Mouse (Mus musculus) limb, embryonic 14.5 days (tissue): ENCODE data around the gene Nlk. TPM values are rescaled to one million over a fixed set of nuclear protein-coding genes. Genes with fewer than 3 reads are reported as not detected.
"Not testable (repeated sequence)": the region's sequence is repeated elsewhere in the genome, so short reads cannot be mapped to it uniquely, and the experiment has no call there.

Experiments
- ATAC-seq: fragments of 200-750 bp; cut with Nextera tagmentation; 2 replicates; pipeline ENCODE4 v1.8.0; 2017; ENCODE audit warnings: low read depth, moderate number of reproducible peaks, moderate TSS enrichment; ENCODE audit not compliant: low FRiP score
- DNase-seq: peaks from one replicate; pipeline ENCODE4 v3.0.0-alpha.2; 2015; ENCODE audit warnings: low spot score
- H3K27ac ChIP-seq: fragments of 300-500 bp; sonication (generic); replicated peaks from 2 replicates; pipeline ENCODE4 v1.5.1; 2014; ENCODE audit warnings: low read depth, mild to moderate bottlenecking, low read length, moderate library complexity, mixed read lengths
- H3K27me3 ChIP-seq: fragments of 300-500 bp; sonication (generic); 2 replicates; pipeline ENCODE4 v1.6.1; 2014; ENCODE audit warnings: low read length, mixed read lengths; ENCODE audit not compliant: control insufficient read depth, insufficient read depth
- H3K36me3 ChIP-seq: fragments of 300-500 bp; sonication (generic); 2 replicates; pipeline ENCODE4 v1.6.1; 2014; ENCODE audit warnings: mild to moderate bottlenecking, low read length, moderate library complexity, mixed read lengths; ENCODE audit not compliant: control insufficient read depth, insufficient read depth
- H3K4me1 ChIP-seq: fragments of 300-500 bp; sonication (generic); 2 replicates; pipeline ENCODE4 v1.6.1; 2014; ENCODE audit warnings: antibody characterized with exemption, low read length, mixed read lengths; ENCODE audit not compliant: control insufficient read depth, insufficient read depth
- H3K4me2 ChIP-seq: fragments of 300-500 bp; sonication (generic); replicated peaks from 2 replicates; pipeline ENCODE4 v1.6.1; 2014; ENCODE audit warnings: low read depth, mild to moderate bottlenecking, low read length, moderate library complexity; ENCODE audit not compliant: severe bottlenecking
- H3K4me3 ChIP-seq: fragments of 300-500 bp; sonication (generic); replicated peaks from 2 replicates; pipeline ENCODE4 v1.5.1; 2014; ENCODE audit warnings: low read length
- H3K9ac ChIP-seq: fragments of 300-500 bp; sonication (generic); 2 replicates; pipeline ENCODE4 v1.6.1; 2014; ENCODE audit warnings: mild to moderate bottlenecking, low read depth, low read length, moderate library complexity; ENCODE audit not compliant: severe bottlenecking
- H3K9me3 ChIP-seq: fragments of 300-500 bp; sonication (generic); 2 replicates; pipeline ENCODE4 v1.6.1; 2016; ENCODE audit warnings: low read length; ENCODE audit not compliant: control insufficient read depth
- POLR2A ChIP-seq: fragments of 200-500 bp; IDR thresholded peaks from 2 replicates; pipeline ENCODE4 v1.8.0; 2012; ENCODE audit warnings: inconsistent platforms, mild to moderate bottlenecking, moderate library complexity, borderline replicate concordance; ENCODE audit not compliant: insufficient read depth, insufficient read length; ENCODE audit errors: extremely low read depth
- WGBS: fragments of 180-500 bp; shearing (Covaris S2); extraction: QIAGEN DNeasy Blood & Tissue Kit; methylation state at CpG from one replicate; pipeline ENCODE4 v1.1.7; 2014; 5-methylcytosine and 5-hydroxymethylcytosine counted together
- polyA plus RNA-seq, 2 experiments: library from polyadenylated mRNA; depleted of rRNA in 1 of 2; stranded (reverse) in 1 of 2; unstranded in 1 of 2; fragments of >200 nt; fragmentation: Nextera tagmentation in 1 of 2; extraction: Ambion mirVana in 1 of 2; gene quantifications; 2 replicates each; pipeline versions ENCODE4 v1.2.1 to v1.2.3; 2012 to 2014

The Nlk gene
- polyA plus RNA-seq, 2 experiments: 11.9 to 15.8 TPM

DNA sequence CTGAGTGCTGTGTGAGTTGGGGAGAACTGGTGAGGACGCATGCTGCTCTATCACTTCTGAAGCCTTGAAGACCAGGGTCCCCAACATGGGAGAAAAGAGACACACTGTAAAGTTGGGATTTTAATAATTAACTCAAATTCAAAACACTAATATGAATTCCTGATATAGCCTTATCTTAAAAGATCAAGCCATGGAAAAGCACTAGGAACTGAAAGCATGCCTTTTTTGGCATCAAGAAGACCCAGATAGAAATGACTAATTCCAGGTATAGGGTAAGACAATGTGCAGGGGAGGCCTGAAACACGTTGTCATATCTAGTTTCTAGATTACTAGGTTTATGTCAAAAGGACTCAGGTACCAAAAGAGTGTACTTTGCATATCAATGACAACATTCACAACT, 48.0 kb downstream of the Nlk start:
- no peak for TF ChIP-seq POLR2A
- ATAC-seq (no peak), DNase-seq (no peak)
- H3K9ac ChIP-seq: no peak overlapping the region
- WGBS: 88% methylated on average over 2 of the region's 2 CpGs
- H3K27ac ChIP-seq: no peak overlapping the region
- no peaks in the 10 kb centered on the region for H3K4me1 ChIP-seq
- no peak overlapping the region for H3K4me3 ChIP-seq
- no peaks in the 10 kb centered on the region for H3K36me3 ChIP-seq
- no peaks in the 10 kb centered on the region for H3K27me3 ChIP-seq
- no peak overlapping the region for H3K4me2 ChIP-seq
- H3K9me3 ChIP-seq: no peaks in the 10 kb centered on the region

DNA sequence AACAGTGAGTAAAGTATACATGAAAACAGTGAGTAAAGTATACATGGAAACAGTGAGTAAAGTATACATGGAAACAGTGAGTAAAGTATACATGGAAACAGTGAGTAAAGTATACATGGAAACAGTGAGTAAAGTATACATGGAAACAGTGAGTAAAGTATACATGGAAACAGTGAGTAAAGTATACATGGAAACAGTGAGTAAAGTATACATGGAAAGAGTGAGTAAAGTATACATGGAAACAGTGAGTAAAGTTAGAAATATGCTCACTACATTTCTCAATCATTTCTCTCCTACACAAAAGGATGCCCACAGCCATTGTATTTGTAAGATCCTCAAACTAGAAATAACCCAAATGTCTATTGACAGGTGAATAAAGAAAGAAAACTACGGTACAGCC, 48.8 kb downstream of the Nlk start:
- not testable (repeated sequence) for DNase-seq, H3K9me3 ChIP-seq, H3K4me1 ChIP-seq, ATAC-seq, H3K36me3 ChIP-seq, H3K9ac ChIP-seq, H3K27me3 ChIP-seq, H3K27ac ChIP-seq, H3K4me3 ChIP-seq, H3K4me2 ChIP-seq
- 91% methylated on average over 1 of the region's 1 CpGs for WGBS

GRCm38 (mm10) chr11:78643746-78644145, 53.4 kb downstream of the Nlk start:
- 77% methylated on average over 7 of the region's 7 CpGs for WGBS
- TF ChIP-seq POLR2A: no peak
- no peak overlapping the region for H3K4me2 ChIP-seq
- ATAC-seq: no peak
- no peak overlapping the region for H3K4me3 ChIP-seq
- no peak for DNase-seq
- H3K9me3 ChIP-seq: no peaks in the 10 kb centered on the region
- H3K9ac ChIP-seq: no peak overlapping the region
- no peaks in the 10 kb centered on the region for H3K36me3 ChIP-seq
- no peaks in the 10 kb centered on the region for H3K27me3 ChIP-seq
- no peak overlapping the region for H3K27ac ChIP-seq
- H3K4me1 ChIP-seq: no peaks in the 10 kb centered on the region; the same call in 1 of the 2 replicates

- H3K36me3 ChIP-seq: no peaks in the 10 kb centered on the region
- H3K27ac ChIP-seq: no peak overlapping the region
- DNase-seq: no peak
- WGBS: 43% methylated on average over 3 of the region's 3 CpGs
- peaks cover 2% of the 10 kb centered on the region; the same call in 1 of the 2 replicates for H3K9me3 ChIP-seq
- H3K4me3 ChIP-seq: no peak overlapping the region
- H3K27me3 ChIP-seq: no peaks in the 10 kb centered on the region
- TF ChIP-seq POLR2A: no peak
- no peak for ATAC-seq
- no peak overlapping the region for H3K9ac ChIP-seq
- no peak overlapping the region for H3K4me2 ChIP-seq
- no peaks in the 10 kb centered on the region; the same call in 1 of the 2 replicates for H3K4me1 ChIP-seq
Measured at GRCm38 (mm10) chr11:78642151-78642550, 55.0 kb downstream of the Nlk start.

DNA sequence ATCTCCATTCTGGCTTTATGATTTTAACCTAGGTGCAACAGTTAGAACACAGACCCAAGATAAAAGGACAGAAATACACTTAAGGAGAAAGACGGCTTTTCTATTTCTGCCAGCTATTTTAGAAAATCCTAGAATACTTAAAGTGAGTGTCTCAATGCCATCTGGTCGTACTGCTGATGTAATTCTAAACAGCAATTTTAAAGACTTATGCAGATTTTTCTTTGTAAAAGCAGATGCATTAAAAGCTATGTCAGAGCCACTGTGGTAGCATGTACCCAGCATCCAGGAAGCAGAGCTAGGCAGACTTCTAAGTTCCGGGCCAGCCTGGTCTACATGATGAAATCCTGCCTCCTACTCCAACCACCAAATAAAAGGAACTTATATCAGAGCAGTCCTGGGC, 56.1 kb downstream of the Nlk start:
- Histone ChIP-seq H3K4me1 (no peaks in the 10 kb centered on the region; the same call in 1 of the 2 replicates), H3K36me3 (peaks cover 4% of the 10 kb centered on the region; the same call in 1 of the 2 replicates), H3K4me2 (no peak overlapping the region), H3K9ac (no peak overlapping the region), H3K27ac (no peak overlapping the region), H3K9me3 (peaks cover 7% of the 10 kb centered on the region; the same call in 1 of the 2 replicates), H3K4me3 (no peak overlapping the region), H3K27me3 (no peaks in the 10 kb centered on the region)
- WGBS: 87% methylated on average over 3 of the region's 3 CpGs
- ATAC-seq (no peak), DNase-seq (no peak)
- TF ChIP-seq POLR2A: no peak

DNA sequence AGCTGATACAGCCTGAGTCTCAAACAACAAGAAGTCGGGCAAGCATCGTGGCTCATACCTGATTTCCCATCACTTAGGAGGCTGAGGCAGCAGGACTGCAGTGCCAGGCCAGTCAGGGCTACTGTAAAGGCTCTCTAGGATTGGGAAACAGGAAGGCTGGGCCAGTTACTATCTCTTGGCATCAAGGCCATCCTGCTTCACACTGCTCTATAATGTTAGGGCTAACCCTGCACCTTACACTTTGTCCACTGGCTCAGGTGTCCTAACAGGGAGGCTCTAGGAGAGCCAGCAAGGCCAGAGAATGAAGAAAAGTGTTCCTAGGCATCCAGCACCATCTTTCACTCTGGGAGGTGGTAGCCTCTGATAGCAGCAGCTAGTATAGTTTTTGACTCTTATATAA, 64.4 kb downstream of the Nlk start:
- H3K4me3 ChIP-seq: no peak overlapping the region
- no peaks in the 10 kb centered on the region for H3K4me1 ChIP-seq
- WGBS: 93% methylated on average over 2 of the region's 2 CpGs
- H3K4me2 ChIP-seq: no peak overlapping the region
- H3K9ac ChIP-seq: no peak overlapping the region
- no peak for TF ChIP-seq POLR2A
- no peaks in the 10 kb centered on the region for H3K27me3 ChIP-seq
- no peak for DNase-seq
- H3K27ac ChIP-seq: no peak overlapping the region
- no peak for ATAC-seq
- peaks cover 7% of the 10 kb centered on the region; the same call in 1 of the 2 replicates for H3K9me3 ChIP-seq
- H3K36me3 ChIP-seq: peaks cover 4% of the 10 kb centered on the region; the same call in 1 of the 2 replicates
